Mouse (Mus musculus) ES-E14 (cell line): Measurements from ENCODE around the gene Tlcd2. TPM values are rescaled to one million over a fixed set of nuclear protein-coding genes. Genes with fewer than 3 reads are reported as not detected.
"Not testable (repeated sequence)": the region's sequence is repeated elsewhere in the genome, so short reads cannot be mapped to it uniquely, and the experiment has no call there.

ENCODE experiments used
- DNase-seq: peaks from one replicate; pipeline ENCODE4 v3.0.0-alpha.2; 2013; ENCODE audit warnings: low read depth, low spot score
- H3K27ac ChIP-seq: 2 replicates; pipeline ENCODE4 v1.5.1; 2012; ENCODE audit warnings: low read depth, mild to moderate bottlenecking, low read length, moderate library complexity, mixed read lengths; ENCODE audit not compliant: poor library complexity, insufficient read depth, severe bottlenecking
- H3K36me3 ChIP-seq: 2 replicates; pipeline ENCODE4 v1.6.1; 2012; ENCODE audit warnings: mild to moderate bottlenecking, low read length, moderate library complexity, mixed read lengths; ENCODE audit not compliant: control insufficient read depth, poor library complexity, insufficient read depth, severe bottlenecking
- H3K4me1 ChIP-seq, 2 experiments: fragments of 150-350 bp in 1 of 2; sonication (generic) in 1 of 2; 2 replicates each; pipeline ENCODE4 v1.6.1; 2012; ENCODE audit warnings: low read length in 2 of 2, mild to moderate bottlenecking in 1 of 2, mixed read lengths in 1 of 2; ENCODE audit not compliant: control insufficient read depth in 2 of 2, insufficient read depth in 2 of 2, poor library complexity in 1 of 2
- H3K4me3 ChIP-seq, 2 experiments: fragments of 150-350 bp in 1 of 2; sonication (generic) in 1 of 2; 2 replicates each; pipeline ENCODE4 v1.5.1; 2012; ENCODE audit warnings: low read length in 2 of 2, low read depth in 1 of 2, mild to moderate bottlenecking in 1 of 2, mixed read lengths in 1 of 2; ENCODE audit not compliant: insufficient read depth in 1 of 2, poor library complexity in 1 of 2, severe bottlenecking in 1 of 2
- H3K9ac ChIP-seq: 2 replicates; pipeline ENCODE4 v1.6.1; 2012; ENCODE audit warnings: low read depth, mild to moderate bottlenecking, low read length, mixed read lengths; ENCODE audit not compliant: poor library complexity, insufficient read depth, severe bottlenecking
- H3K9me3 ChIP-seq: fragments of 150-350 bp; sonication (generic); 2 replicates; pipeline ENCODE4 v1.6.1; 2012; ENCODE audit warnings: low read depth, mild to moderate bottlenecking, low read length; ENCODE audit not compliant: control insufficient read depth, insufficient read depth
- CHD2 ChIP-seq: IDR thresholded peaks from 2 replicates; pipeline ENCODE4 v1.6.1; 2014; ENCODE audit warnings: mild to moderate bottlenecking, low read depth, low read length, inconsistent platforms
- HCFC1 ChIP-seq: IDR thresholded peaks from 2 replicates; pipeline ENCODE4 v1.6.1; 2012; ENCODE audit warnings: low read length, inconsistent platforms, borderline replicate concordance; ENCODE audit not compliant: insufficient read depth
- MAFK ChIP-seq: IDR thresholded peaks from 2 replicates; pipeline ENCODE4 v1.6.1; 2014; ENCODE audit warnings: mild to moderate bottlenecking, low read depth, low read length, inconsistent platforms; ENCODE audit not compliant: insufficient read depth
- ZC3H11A ChIP-seq: IDR thresholded peaks from 2 replicates; pipeline ENCODE4 v1.6.1; 2012; ENCODE audit warnings: low read depth, mild to moderate bottlenecking, inconsistent platforms, low read length, borderline replicate concordance
- ZNF384 ChIP-seq: IDR thresholded peaks from 2 replicates; pipeline ENCODE4 v1.6.1; 2012; ENCODE audit warnings: low read depth, low read length, inconsistent platforms
- in situ Hi-C, 2 experiments: fragments of 600-800 bp; cut with MboI; formaldehyde crosslinking; loops; one replicate each; pipeline ENCODE4 v1.15.1; 2025; ENCODE audit warnings: low sequenced_read_pairs in 2 of 2, inconsistent platforms in 1 of 2; ENCODE audit not compliant: unreplicated experiment in 2 of 2
- total RNA-seq: library from RNA; depleted of rRNA; stranded (reverse); fragments of 300-350 nt; gene quantifications from 2 replicates; pipeline ENCODE4 v1.2.3, GENCODE M21; 2012

The Tlcd2 gene
- total RNA-seq, 1 experiment, result 5.9 TPM

GRCm38 (mm10) chr11:75455041-75455736 lies 6.3 kb upstream of the Tlcd2 start:
- peaks cover 4% of the 10 kb centered on the region; the same call in 1 of the 2 replicates for H3K36me3 ChIP-seq
- no peak for TF ChIP-seq ZNF384
- TF ChIP-seq ZC3H11A, result no peak
- no peak for TF ChIP-seq HCFC1
- no peak for TF ChIP-seq MAFK
- no peak for TF ChIP-seq CHD2
- H3K9ac ChIP-seq, result peak overlapping the region; percentile 29; the same call in 1 of the 2 replicates
- DNase-seq, result no peak
- no peak overlapping the region for H3K27ac ChIP-seq
- in situ Hi-C loops, result no loop called here
- H3K4me1 ChIP-seq, result peaks cover 0 to 7% of the 10 kb centered on the region in 2 experiments; a peak in 2 of 4 replicates
- H3K4me3 ChIP-seq, result 0 out of 4 replicates have a peak overlapping the region, but pooled peaks of 1 of the 2 experiments have one; percentile 4
- H3K9me3 ChIP-seq, result no peaks in the 10 kb centered on the region

GRCm38 (mm10) chr11:75455971-75456370 lies 5.5 kb upstream of the Tlcd2 start:
- H3K36me3 ChIP-seq, in situ Hi-C loops, H3K27ac ChIP-seq, H3K9ac ChIP-seq, H3K9me3 ChIP-seq, H3K4me1 ChIP-seq, DNase-seq, H3K4me3 ChIP-seq: not testable (repeated sequence)

GRCm38 (mm10) chr11:75456440-75456871 lies 5.1 kb upstream of the Tlcd2 start:
- TF ChIP-seq ZC3H11A (no peak), ZNF384 (no peak), HCFC1 (no peak), CHD2 (no peak), MAFK (no peak)
- Histone ChIP-seq H3K27ac (no peak overlapping the region), H3K4me3 (no peak overlapping the region), H3K9ac (no peak overlapping the region), H3K36me3 (peaks cover 4% of the 10 kb centered on the region; the same call in 1 of the 2 replicates), H3K4me1 (peaks cover 0 to 7% of the 10 kb centered on the region in 2 experiments; a peak in 2 of 4 replicates), H3K9me3 (no peaks in the 10 kb centered on the region)
- no peak for DNase-seq
- in situ Hi-C loops, result no loop called here

GRCm38 (mm10) chr11:75458169-75458568 lies 3.3 kb upstream of the Tlcd2 start:
- Histone ChIP-seq H3K4me1 (peaks cover 0 to 10% of the 10 kb centered on the region in 2 experiments; a peak in 3 of 4 replicates), H3K4me3 (no peak overlapping the region), H3K9me3 (no peaks in the 10 kb centered on the region), H3K36me3 (no peaks in the 10 kb centered on the region), H3K9ac (no peak overlapping the region; the same call in 1 of the 2 replicates), H3K27ac (no peak overlapping the region)
- in situ Hi-C loops, result no loop called here
- no peak for TF ChIP-seq ZNF384
- no peak for TF ChIP-seq HCFC1
- no peak for TF ChIP-seq MAFK
- TF ChIP-seq CHD2, result no peak
- no peak for TF ChIP-seq ZC3H11A
- DNase-seq, result no peak
